Mouse (Mus musculus): Measurements from ENCODE around the gene Ccdc27.

The Ccdc27 gene

GRCm38 (mm10) chr4:154042577-154042976 lies at the start of gene Ccdc27:
Gene Ccdc27 (minus strand): TSS chr4:154042677.
- no peak for DNase-seq (ENCODE audit: extremely low spot score, low spot score)

DNA sequence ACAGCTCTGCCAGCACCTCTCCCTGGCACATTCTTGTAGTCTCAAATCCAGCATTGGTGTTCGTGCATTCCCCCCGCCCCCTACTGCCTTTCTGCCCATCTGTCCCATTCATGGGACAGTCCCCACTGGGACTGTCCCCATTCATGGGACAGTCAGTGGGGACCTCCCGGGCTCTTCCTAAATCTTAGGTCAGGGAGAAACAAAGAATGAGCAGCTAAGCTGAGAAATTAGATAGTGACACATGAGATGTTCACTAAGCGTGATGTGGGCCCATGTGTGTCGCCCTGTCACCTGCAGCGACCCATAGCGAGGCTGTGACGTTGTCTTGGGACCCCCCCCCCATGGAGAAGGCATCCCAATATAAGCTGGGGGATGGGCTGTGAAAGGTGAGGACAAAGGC lies 48.9 kb upstream of the Ccdc27 start:
- no peak for DNase-seq (ENCODE audit: extremely low spot score, low spot score)

DNA sequence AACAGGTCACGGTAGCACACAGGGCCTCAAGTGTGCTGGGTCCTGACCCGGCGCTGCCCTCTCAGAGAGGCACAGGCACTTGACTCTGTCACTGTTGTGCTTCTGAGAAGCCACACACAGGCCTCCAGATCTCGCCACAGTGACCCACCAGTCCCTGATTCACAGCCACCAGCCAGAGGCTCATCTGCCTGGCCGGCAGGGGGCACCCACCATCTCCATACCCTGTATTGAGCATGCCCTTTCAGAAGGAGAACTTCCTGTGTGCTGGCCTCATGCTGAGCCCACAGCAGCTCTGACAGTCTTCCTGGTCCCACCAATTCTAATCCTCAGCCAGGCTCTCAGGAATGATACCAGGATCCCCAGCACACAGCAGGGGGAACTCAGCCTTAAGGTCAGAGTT lies 46.7 kb upstream of the Ccdc27 start:
- DNase-seq (ENCODE audit: extremely low spot score, low spot score) = no peak

- no peak for DNase-seq (ENCODE audit: extremely low spot score, low spot score)
These were observed 44.0 kb upstream of the Ccdc27 start for GRCm38 (mm10) chr4:154086436-154086835.

DNA sequence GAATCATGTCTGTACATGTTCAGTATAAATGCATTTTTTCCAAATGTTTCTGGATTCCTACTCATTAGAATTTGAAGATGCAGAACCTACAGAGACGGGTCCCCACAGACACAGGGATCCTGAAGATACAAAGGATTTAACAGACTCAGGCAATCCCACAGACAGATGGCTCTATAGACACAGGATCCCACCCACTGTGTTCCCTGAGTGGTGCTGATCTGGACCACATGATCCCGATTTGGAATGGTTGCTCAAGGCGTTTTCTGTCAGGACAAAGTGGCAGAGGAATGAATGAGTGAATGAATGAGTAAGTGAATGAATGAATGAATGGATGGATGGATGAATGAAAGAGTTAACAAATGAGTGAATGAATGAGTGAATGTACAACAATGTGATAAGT lies 43.4 kb upstream of the Ccdc27 start:
- no peak for DNase-seq (ENCODE audit: extremely low spot score, low spot score)

GRCm38 (mm10) chr4:154081974-154082373 lies 39.5 kb upstream of the Ccdc27 start:
- DNase-seq (ENCODE audit: extremely low spot score, low spot score) = no peak

DNA sequence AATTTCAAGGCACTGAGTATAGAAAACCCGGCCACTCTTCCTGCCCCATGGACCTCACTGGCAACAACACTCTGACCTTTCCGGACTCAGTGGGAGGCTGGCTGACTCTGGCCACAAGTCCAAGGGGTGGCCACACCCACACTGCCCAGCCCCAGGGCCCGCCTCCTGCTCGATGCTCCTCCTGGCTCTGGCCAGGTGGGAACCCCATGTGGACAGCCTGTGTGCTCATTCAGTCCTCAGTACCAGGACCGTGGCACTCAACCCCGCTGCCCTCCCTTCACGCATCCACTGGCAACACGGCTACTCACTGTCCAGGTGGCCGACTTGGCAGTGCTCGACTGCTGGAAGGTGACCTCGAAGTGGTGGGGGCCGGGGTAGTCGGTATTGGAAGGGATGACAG lies 38.5 kb upstream of the Ccdc27 start:
- DNase-seq (ENCODE audit: extremely low spot score, low spot score) = no peak

GRCm38 (mm10) chr4:154080211-154080610 lies 37.7 kb upstream of the Ccdc27 start:
- no peak for DNase-seq (ENCODE audit: extremely low spot score, low spot score)

GRCm38 (mm10) chr4:154071941-154072340 lies 29.5 kb upstream of the Ccdc27 start:
- no peak for DNase-seq (ENCODE audit: extremely low spot score, low spot score)

DNA sequence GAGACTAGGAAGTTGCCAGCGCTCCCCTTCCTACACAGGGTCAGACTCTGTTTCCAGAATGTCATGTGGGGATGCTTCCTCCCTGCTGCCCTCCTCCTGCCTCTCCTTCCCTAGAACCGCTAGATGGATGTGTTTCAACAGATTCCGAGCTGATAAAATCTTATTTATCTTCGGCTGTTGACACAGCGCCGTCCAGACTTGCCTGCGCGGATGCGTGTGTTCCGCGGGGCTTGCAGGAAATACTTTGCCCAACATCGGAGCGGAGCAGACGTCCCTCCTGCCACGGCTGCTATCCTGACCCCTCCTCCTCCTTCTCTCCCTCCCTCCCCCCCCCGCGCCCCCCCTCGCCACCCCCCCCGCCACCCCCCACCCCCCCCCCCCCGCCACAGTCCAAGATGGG lies 29.0 kb upstream of the Ccdc27 start:
- DNase-seq (ENCODE audit: extremely low spot score, low spot score) = no peak

GRCm38 (mm10) chr4:154070896-154071295 lies 28.4 kb upstream of the Ccdc27 start:
- DNase-seq (ENCODE audit: extremely low spot score, low spot score) = peak; percentile 35

GRCm38 (mm10) chr4:154064827-154065773 lies 22.6 kb upstream of the Ccdc27 start:
- peak; percentile 18 for DNase-seq (ENCODE audit: extremely low spot score, low spot score)

GRCm38 (mm10) chr4:154057696-154058095 lies 15.2 kb upstream of the Ccdc27 start:
- DNase-seq (ENCODE audit: extremely low spot score, low spot score) = no peak

DNA sequence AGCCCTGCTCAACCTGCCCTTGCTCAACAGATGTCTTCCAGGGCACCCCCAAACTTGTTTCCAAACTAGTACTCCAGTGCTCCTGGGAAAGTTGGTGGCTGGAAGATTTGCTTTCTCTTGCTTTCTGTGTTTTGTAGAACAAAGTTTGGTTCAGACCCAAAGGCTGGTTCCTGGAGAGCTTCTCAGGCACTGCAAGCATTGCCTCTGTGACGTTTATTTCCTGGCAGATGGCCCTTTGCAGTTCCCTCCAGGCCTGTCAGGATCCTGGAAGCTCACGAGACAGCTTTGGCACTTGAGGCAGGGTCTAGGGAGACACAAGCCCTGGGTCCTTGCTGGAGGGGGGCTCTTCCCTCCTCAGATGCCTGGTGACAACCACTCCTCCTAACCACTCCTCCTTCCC lies 14.2 kb upstream of the Ccdc27 start:
- no peak for DNase-seq (ENCODE audit: extremely low spot score, low spot score)

- no peak for DNase-seq (ENCODE audit: extremely low spot score, low spot score)
These were observed 13.6 kb upstream of the Ccdc27 start for GRCm38 (mm10) chr4:154056046-154056445.

DNA sequence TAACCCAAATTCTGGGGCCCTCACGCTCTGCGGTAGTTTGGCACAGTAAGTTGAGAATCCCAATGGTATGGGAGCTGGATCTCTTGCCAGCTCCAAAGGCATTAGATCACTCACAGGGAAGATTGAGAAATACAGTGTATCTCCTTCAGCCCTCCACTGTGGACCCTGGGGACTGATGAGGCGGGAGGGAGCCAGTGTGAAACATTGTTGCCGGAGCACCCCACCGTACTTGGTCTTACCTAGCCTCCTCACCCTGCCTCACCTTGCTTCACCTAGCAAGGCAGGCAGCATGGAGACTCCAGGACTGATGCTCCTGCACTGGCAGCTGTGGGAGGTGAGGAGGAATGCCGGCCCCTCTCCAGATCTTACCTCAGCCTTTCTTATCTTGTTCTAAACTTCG lies 13.0 kb upstream of the Ccdc27 start:
- no peak for DNase-seq (ENCODE audit: extremely low spot score, low spot score)

GRCm38 (mm10) chr4:154053065-154053464 lies 10.6 kb upstream of the Ccdc27 start:
- no peak for DNase-seq (ENCODE audit: extremely low spot score, low spot score)

DNA sequence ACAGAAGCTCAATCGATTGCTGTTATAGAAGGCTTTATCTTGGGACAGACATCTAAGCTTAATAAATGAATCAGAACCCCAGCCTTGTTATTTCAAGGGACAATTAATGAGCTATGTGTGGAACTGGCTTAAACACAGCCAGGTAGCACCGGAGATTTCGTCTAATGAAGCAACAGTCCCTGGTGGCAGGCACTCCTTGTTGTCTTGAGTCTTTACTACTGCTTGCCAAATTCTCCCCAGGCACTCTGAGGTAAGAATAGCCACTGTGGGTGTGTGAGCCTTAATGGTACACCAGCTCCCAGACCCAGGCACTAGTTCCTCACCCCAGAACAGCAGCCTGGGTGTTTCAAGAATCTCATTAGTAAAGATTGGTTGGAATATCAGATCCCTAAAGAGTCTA lies 8.9 kb upstream of the Ccdc27 start:
- no peak for DNase-seq (ENCODE audit: extremely low spot score, low spot score)

DNA sequence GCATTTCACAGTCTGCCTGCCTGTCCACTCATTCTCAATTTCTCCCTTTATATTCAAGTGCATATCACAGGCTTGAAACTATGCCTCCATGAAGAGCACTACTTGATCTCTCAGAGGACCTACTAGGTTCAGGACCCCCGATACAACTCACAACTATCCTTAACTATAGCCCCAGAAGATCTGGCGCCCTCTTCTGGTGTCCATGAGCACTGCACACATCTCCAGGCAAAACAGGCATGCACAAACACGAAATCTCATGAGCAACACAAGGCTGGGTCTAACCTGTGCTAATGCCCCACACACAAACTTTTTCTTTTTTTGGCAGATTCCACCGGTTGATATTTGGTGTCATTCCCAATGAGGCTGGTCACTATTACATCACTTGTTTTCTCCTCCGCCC lies 3.4 kb upstream of the Ccdc27 start:
- DNase-seq (ENCODE audit: extremely low spot score, low spot score) = no peak

- DNase-seq (ENCODE audit: extremely low spot score, low spot score) = no peak
These were observed 5.4 kb downstream of the Ccdc27 start for GRCm38 (mm10) chr4:154037123-154037522.

DNA sequence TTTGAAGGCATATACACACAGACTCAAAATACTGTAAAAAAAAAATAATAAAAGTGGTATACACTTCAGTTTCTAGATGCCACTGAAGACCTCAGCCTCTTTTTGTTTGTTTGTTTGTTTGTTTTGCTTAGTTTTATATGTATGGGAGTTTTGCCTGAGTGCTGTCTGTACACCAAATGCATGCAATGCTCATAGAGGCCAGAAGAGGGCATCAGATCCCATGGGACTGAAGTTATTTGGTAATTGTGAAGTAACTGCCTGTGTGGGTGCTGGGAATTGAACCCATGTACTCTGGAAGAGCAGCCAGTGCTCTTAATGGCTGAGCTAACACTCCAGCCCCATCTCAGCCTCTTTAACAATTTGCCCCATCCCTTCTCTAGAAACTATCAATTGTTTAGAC lies 13.8 kb downstream of the Ccdc27 start:
- DNase-seq (ENCODE audit: extremely low spot score, low spot score) = no peak

GRCm38 (mm10) chr4:154028066-154028465 lies 14.4 kb downstream of the Ccdc27 start:
- DNase-seq (ENCODE audit: extremely low spot score, low spot score) = no peak

- DNase-seq (ENCODE audit: extremely low spot score, low spot score) = no peak
These were observed 16.1 kb downstream of the Ccdc27 start for GRCm38 (mm10) chr4:154026441-154026761.
